Mouse (Mus musculus) heart, postnatal 0 days (tissue): ENCODE measurements at regions not wholly inside any gene's neighbourhood (a gene's known extent, or its start where the extent isn't known, plus 50 kb on each side); places are given as distances from the start of the nearest gene placed in this dataset.

ENCODE experiments used
- CTCF ChIP-seq: IDR thresholded peaks from 2 replicates; pipeline ENCODE4 v1.5.1; 2016; ENCODE audit warnings: antibody characterized with exemption, control low read depth, low read depth
- EP300 ChIP-seq: IDR thresholded peaks from 2 replicates; pipeline ENCODE4 v1.6.1; 2016; ENCODE audit warnings: antibody characterized with exemption, low read depth

GRCm38 (mm10) chr11:32889248-32889647, 64.8 kb upstream of the Smim23 start:
- no peak for TF ChIP-seq CTCF
- no peak for TF ChIP-seq EP300
